Mouse (Mus musculus): ENCODE results near the gene Tmem108.

Tmem108 gene

GRCm38 (mm10) chr9:103495391-103495790 is 266.2 kb downstream of the Tmem108 start:
- no peak for DNase-seq (ENCODE audit: low spot score)

GRCm38 (mm10) chr9:103494346-103495020 is 267.2 kb downstream of the Tmem108 start:
- peak; percentile 81 for DNase-seq (ENCODE audit: low spot score)

GRCm38 (mm10) chr9:103491985-103492384 is 269.7 kb downstream of the Tmem108 start:
- DNase-seq (ENCODE audit: low spot score): no peak

GRCm38 (mm10) chr9:103490439-103490838 is 271.2 kb downstream of the Tmem108 start:
- DNase-seq (ENCODE audit: low spot score): peak; percentile 83

GRCm38 (mm10) chr9:103489883-103490282 is 271.8 kb downstream of the Tmem108 start:
- no peak for DNase-seq (ENCODE audit: low spot score)

GRCm38 (mm10) chr9:103489096-103489495 is 272.5 kb downstream of the Tmem108 start:
- no peak for DNase-seq (ENCODE audit: low spot score)

GRCm38 (mm10) chr9:103486262-103486661 is 275.4 kb downstream of the Tmem108 start:
- DNase-seq (ENCODE audit: low spot score): no peak

GRCm38 (mm10) chr9:103485606-103486005 is 276.0 kb downstream of the Tmem108 start:
- no peak for DNase-seq (ENCODE audit: low spot score)

- no peak for DNase-seq (ENCODE audit: low spot score)
Observed at GRCm38 (mm10) chr9:103480603-103481220, 280.9 kb downstream of the Tmem108 start.

- no peak for DNase-seq (ENCODE audit: low spot score)
Observed at GRCm38 (mm10) chr9:103480044-103480576, 281.5 kb downstream of the Tmem108 start, which contains the start of gene Bfsp2. TSS of gene Bfsp2 (minus strand) at chr9:103480420.

GRCm38 (mm10) chr9:103475414-103475813 is 286.2 kb downstream of the Tmem108 start:
- DNase-seq (ENCODE audit: low spot score): no peak

GRCm38 (mm10) chr9:103473915-103474688 is 287.5 kb downstream of the Tmem108 start:
- no peak for DNase-seq (ENCODE audit: low spot score)

GRCm38 (mm10) chr9:103471784-103472183 is 289.9 kb downstream of the Tmem108 start:
- no peak for DNase-seq (ENCODE audit: low spot score)

- peak; percentile 49 for DNase-seq (ENCODE audit: low spot score)
Observed at GRCm38 (mm10) chr9:103469516-103469915, 292.1 kb downstream of the Tmem108 start.

- DNase-seq (ENCODE audit: low spot score): no peak
Observed at GRCm38 (mm10) chr9:103468911-103469310, 292.7 kb downstream of the Tmem108 start.

GRCm38 (mm10) chr9:103465711-103466220 is 295.9 kb downstream of the Tmem108 start:
- peak; percentile 70 for DNase-seq (ENCODE audit: low spot score)

GRCm38 (mm10) chr9:103465293-103465692 is 296.3 kb downstream of the Tmem108 start:
- DNase-seq (ENCODE audit: low spot score): no peak

GRCm38 (mm10) chr9:103463833-103464232 is 297.8 kb downstream of the Tmem108 start:
- no peak for DNase-seq (ENCODE audit: low spot score)

- DNase-seq (ENCODE audit: low spot score): no peak
Observed at GRCm38 (mm10) chr9:103459839-103460238, 301.8 kb downstream of the Tmem108 start.

GRCm38 (mm10) chr9:103459307-103459706 is 302.3 kb downstream of the Tmem108 start:
- no peak for DNase-seq (ENCODE audit: low spot score)

- no peak for DNase-seq (ENCODE audit: low spot score)
Observed at GRCm38 (mm10) chr9:103449651-103450050, 312.0 kb downstream of the Tmem108 start.

- DNase-seq (ENCODE audit: low spot score): no peak
Observed at GRCm38 (mm10) chr9:103449092-103449491, 312.5 kb downstream of the Tmem108 start.
